Mouse (Mus musculus) heart, embryonic 11.5 days (tissue): ENCODE results near the gene Tmem191c. TPM values are rescaled to one million over a fixed set of nuclear protein-coding genes. Genes with fewer than 3 reads are reported as not detected.

ENCODE experiments used
- ATAC-seq: fragments of 200-750 bp; cut with Nextera tagmentation; replicated peaks from 2 replicates; pipeline ENCODE4 v1.8.0; 2017; ENCODE audit warnings: moderate library complexity; ENCODE audit not compliant: insufficient number of reproducible peaks, low FRiP score, low TSS enrichment
- H3K27ac ChIP-seq: fragments of 300-500 bp; sonication (generic); 2 replicates; pipeline ENCODE4 v1.5.1; 2014; ENCODE audit warnings: mild to moderate bottlenecking, low read depth, low read length
- H3K27me3 ChIP-seq: fragments of 300-500 bp; sonication (generic); 2 replicates; pipeline ENCODE4 v1.6.1; 2014; ENCODE audit warnings: mild to moderate bottlenecking, low read length, mixed read lengths; ENCODE audit not compliant: control insufficient read depth, insufficient read depth
- H3K36me3 ChIP-seq: fragments of 300-500 bp; sonication (generic); 2 replicates; pipeline ENCODE4 v1.6.1; 2014; ENCODE audit warnings: mild to moderate bottlenecking, low read length, moderate library complexity, mixed read lengths; ENCODE audit not compliant: control insufficient read depth, insufficient read depth
- H3K4me1 ChIP-seq: fragments of 300-500 bp; sonication (generic); 2 replicates; pipeline ENCODE4 v1.6.1; 2014; ENCODE audit warnings: low read length; ENCODE audit not compliant: control insufficient read depth, insufficient read depth
- H3K4me2 ChIP-seq: fragments of 300-500 bp; sonication (generic); 2 replicates; pipeline ENCODE4 v1.6.1; 2014; ENCODE audit warnings: mild to moderate bottlenecking, moderate library complexity
- H3K4me3 ChIP-seq: fragments of 300-500 bp; sonication (generic); 2 replicates; pipeline ENCODE4 v1.5.1; 2014; ENCODE audit warnings: low read depth, low read length
- H3K9ac ChIP-seq: fragments of 300-500 bp; sonication (generic); 2 replicates; pipeline ENCODE4 v1.6.1; 2014; ENCODE audit warnings: mild to moderate bottlenecking, low read depth, low read length, moderate library complexity
- H3K9me3 ChIP-seq: fragments of 300-500 bp; sonication (generic); replicated peaks from 2 replicates; pipeline ENCODE4 v1.6.1; 2016; ENCODE audit warnings: low read length; ENCODE audit not compliant: control insufficient read depth
- WGBS: fragments of 180-500 bp; shearing (Covaris S2); extraction: QIAGEN DNeasy Blood & Tissue Kit; methylation state at CpG from one replicate; pipeline ENCODE4 v1.1.7; 2014; ENCODE audit not compliant: insufficient replicate concordance; 5-methylcytosine and 5-hydroxymethylcytosine counted together
- polyA plus RNA-seq: library from polyadenylated mRNA; unstranded; fragments of >200 nt; fragmentation: Nextera tagmentation; extraction: Ambion mirVana; gene quantifications from 2 replicates; pipeline ENCODE4 v1.2.1, GENCODE M21; 2014

The Tmem191c gene
- polyA plus RNA-seq, 1 experiment from 2014 or later = 4.9 TPM

DNA sequence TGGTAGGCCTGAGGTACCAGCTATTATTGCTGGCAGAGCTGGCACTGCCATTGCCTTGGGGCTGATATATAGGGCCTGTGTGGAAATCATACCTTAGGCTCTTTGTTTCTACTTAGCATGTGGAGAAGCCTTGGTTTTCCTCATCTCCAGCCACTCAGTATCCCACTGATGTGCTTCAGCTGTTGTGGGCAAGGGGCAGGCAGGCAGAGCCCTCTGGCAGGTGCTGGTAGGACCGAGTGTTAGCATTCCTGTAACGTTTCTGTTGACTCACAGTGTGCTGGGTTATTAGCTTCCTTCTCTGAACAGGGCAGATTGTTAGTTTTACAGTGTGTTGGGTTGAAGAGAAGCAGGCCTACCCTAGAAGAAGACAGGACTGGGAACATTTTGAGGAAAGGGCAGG lies 20.6 kb upstream of the Tmem191c start:
- no peaks in the 10 kb centered on the region for H3K9me3 ChIP-seq
- peaks cover 18% of the 10 kb centered on the region for H3K36me3 ChIP-seq
- H3K4me3 ChIP-seq = no peak overlapping the region
- ATAC-seq = no peak
- no peaks in the 10 kb centered on the region for H3K27me3 ChIP-seq
- no peak overlapping the region for H3K27ac ChIP-seq
- no peak overlapping the region for H3K9ac ChIP-seq
- H3K4me1 ChIP-seq = peaks cover 41% of the 10 kb centered on the region
- 71% methylated on average over 2 of the region's 2 CpGs for WGBS
- H3K4me2 ChIP-seq = no peak overlapping the region

DNA sequence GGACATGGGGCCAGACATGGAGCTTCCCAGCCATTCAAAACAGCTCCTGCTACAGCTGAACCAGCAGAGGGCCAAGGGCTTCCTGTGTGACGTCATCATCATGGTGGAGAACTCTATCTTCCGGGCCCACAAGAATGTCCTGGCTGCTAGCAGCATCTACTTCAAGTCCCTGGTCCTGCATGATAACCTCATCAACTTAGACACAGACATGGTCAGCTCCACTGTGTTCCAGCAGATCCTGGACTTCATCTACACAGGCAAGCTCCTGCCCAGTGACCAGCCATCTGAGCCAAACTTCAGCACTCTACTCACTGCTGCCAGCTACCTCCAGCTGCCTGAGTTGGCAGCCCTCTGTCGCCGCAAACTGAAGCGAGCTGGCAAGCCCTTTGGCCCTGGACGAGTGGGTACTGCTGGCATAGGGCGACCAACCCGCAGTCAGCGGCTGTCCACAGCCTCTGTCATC lies 18.5 kb upstream of the Tmem191c start:
- Histone ChIP-seq H3K36me3 (peaks cover 18% of the 10 kb centered on the region), H3K4me1 (peaks cover 37% of the 10 kb centered on the region)

DNA sequence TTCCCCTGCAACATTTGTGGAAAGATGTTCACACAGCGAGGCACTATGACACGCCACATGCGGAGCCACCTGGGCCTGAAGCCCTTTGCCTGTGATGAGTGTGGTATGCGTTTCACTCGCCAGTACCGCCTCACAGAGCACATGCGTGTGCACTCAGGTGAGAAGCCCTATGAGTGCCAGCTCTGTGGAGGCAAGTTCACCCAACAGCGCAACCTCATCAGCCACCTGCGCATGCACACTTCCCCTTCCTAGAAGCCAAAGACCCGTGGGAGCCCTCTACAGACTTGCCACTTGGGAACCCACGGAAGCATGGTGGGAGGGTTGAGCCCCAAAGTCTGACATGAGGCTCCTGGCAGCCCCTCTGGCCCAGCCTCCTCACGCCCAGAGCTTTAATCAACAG lies 17.0 kb upstream of the Tmem191c start:
- WGBS = 87% methylated on average over 12 of the region's 12 CpGs
- no peak for ATAC-seq
- Histone ChIP-seq H3K36me3 (peaks cover 18% of the 10 kb centered on the region), H3K4me3 (no peak overlapping the region), H3K9ac (no peak overlapping the region), H3K9me3 (no peaks in the 10 kb centered on the region), H3K27me3 (no peaks in the 10 kb centered on the region), H3K4me2 (no peak overlapping the region), H3K4me1 (peaks cover 23% of the 10 kb centered on the region), H3K27ac (no peak overlapping the region)

More for the DNA sequence above, 18.5 kb upstream of the Tmem191c start:
- ATAC-seq = no peak
- Histone ChIP-seq H3K9ac (no peak overlapping the region), H3K4me2 (no peak overlapping the region), H3K27me3 (no peaks in the 10 kb centered on the region), H3K4me3 (no peak overlapping the region), H3K27ac (no peak overlapping the region), H3K9me3 (no peaks in the 10 kb centered on the region)
- WGBS = 83% methylated on average over 9 of the region's 9 CpGs

DNA sequence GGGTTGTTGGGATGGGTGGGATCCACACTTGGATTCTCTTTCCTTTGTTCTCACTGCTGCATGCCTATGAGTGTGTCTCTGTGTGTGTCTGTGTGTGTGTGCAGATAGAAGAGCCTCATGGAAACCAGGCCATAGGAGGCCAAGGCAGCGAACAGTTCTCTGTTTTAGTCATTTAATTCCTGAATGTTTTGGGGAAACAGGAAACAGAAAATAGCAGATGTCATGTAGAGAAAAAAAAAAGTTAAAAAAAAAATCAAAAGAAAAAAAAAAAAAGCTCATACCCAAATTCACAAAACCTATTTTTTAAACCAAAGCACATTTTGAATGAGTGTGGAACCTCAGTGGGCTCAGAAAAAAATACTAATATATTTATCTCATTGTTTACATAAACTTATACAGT lies 14.5 kb upstream of the Tmem191c start:
- peaks cover 13% of the 10 kb centered on the region for H3K4me1 ChIP-seq
- no peaks in the 10 kb centered on the region for H3K9me3 ChIP-seq
- no peak overlapping the region for H3K4me2 ChIP-seq
- no peak overlapping the region for H3K4me3 ChIP-seq
- no peak for ATAC-seq
- no peak overlapping the region for H3K9ac ChIP-seq
- H3K27me3 ChIP-seq = no peaks in the 10 kb centered on the region
- 87% methylated on average over 1 of the region's 1 CpGs for WGBS
- peaks cover 18% of the 10 kb centered on the region for H3K36me3 ChIP-seq
- H3K27ac ChIP-seq = no peak overlapping the region

DNA sequence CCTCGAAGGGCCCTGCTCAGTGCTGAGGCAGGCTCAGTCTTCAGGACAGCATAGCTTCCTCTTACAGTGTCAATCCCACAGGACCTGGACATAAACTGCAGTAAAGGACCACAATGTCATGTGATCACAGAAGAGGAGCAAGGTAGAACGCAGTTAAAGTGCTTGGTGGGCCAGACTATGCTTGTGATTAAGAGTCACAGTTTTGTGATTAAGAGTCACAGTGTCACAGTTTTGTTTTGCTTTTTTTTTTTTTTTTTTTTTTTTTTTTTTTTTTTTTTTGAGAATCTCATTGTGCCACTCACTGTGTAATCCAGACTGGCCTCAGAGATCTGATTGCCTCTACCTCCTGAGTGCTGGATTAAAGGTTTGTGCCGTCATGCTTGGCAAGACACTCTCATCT lies 9.8 kb upstream of the Tmem191c start:
- Histone ChIP-seq H3K4me3 (no peak overlapping the region), H3K4me1 (peaks cover 10% of the 10 kb centered on the region), H3K27ac (no peak overlapping the region), H3K27me3 (no peaks in the 10 kb centered on the region), H3K9ac (no peak overlapping the region), H3K4me2 (no peak overlapping the region), H3K9me3 (peaks cover 4% of the 10 kb centered on the region), H3K36me3 (no peaks in the 10 kb centered on the region)
- no peak for ATAC-seq
- 79% methylated on average over 3 of the region's 3 CpGs for WGBS

DNA sequence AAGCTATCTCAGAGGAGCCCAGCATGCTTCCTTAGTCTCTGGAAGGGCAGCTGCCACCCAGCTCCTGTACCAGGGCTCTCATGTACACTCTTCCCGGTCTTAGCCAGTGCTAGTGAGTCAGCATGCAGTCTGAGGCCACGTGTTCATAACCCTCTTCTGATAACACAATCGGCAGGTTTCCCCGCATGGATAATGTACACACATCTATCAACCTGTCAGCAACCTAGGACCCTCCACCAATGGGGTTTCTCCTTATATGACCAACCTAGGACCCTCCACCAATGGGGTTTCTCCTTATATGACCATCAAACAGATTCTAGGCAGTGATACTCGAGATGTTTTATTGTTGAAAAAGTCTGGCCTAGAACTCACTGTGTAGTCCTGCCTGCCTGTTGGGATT lies 7.9 kb upstream of the Tmem191c start:
- H3K4me1 ChIP-seq = no peaks in the 10 kb centered on the region
- H3K9ac ChIP-seq = no peak overlapping the region
- H3K4me2 ChIP-seq = no peak overlapping the region
- no peaks in the 10 kb centered on the region for H3K36me3 ChIP-seq
- H3K9me3 ChIP-seq = peaks cover 5% of the 10 kb centered on the region
- ATAC-seq = no peak
- H3K27ac ChIP-seq = no peak overlapping the region
- no peak overlapping the region for H3K4me3 ChIP-seq
- H3K27me3 ChIP-seq = no peaks in the 10 kb centered on the region
- WGBS = 41% methylated on average over 5 of the region's 5 CpGs

DNA sequence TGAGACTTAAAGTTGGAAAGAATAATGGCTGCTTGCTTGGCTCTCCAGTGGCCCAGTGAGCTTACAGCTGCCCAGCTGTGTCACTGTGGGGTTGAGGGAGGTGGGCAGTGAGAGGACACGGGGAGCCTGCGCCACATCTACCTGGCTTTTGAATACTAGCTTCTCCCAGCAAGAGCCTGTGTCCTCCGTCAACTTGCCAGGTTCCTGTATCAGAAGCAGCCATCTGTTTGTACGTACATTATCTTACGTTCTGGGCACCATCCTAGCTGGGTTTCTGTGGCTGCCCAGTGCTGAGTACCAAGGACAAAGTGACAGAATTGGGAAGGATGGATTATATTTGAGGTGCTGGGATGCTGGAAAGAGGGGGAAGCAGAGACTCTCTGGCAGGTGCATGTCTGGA lies 6.0 kb upstream of the Tmem191c start:
- Histone ChIP-seq H3K4me1 (no peaks in the 10 kb centered on the region), H3K27ac (no peak overlapping the region), H3K9ac (no peak overlapping the region), H3K4me2 (no peak overlapping the region), H3K36me3 (no peaks in the 10 kb centered on the region), H3K4me3 (no peak overlapping the region), H3K27me3 (no peaks in the 10 kb centered on the region), H3K9me3 (peaks cover 5% of the 10 kb centered on the region)
- WGBS = 88% methylated on average over 5 of the region's 5 CpGs
- no peak for ATAC-seq

DNA sequence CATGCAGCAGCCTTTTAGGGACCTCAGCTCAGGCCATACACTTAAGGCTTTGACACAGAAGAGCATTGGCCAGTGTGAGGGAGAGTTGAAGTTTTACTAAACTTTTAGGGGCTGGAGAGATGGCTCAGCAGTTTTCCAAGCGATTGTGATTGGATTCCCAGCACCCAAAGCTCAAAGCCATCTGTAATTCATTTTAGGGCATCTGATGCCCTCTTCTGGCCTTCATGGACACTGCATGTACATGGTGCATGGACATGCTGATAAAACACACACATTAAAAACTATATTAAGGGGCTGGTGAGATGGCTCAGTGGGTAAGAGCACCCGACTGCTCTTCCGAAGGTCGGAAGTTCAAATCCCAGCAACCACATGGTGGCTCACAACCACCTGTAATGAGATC lies 4.8 kb upstream of the Tmem191c start:
- Histone ChIP-seq H3K27me3 (no peaks in the 10 kb centered on the region), H3K9me3 (peaks cover 5% of the 10 kb centered on the region), H3K4me2 (no peak overlapping the region), H3K4me1 (no peaks in the 10 kb centered on the region), H3K9ac (no peak overlapping the region), H3K36me3 (no peaks in the 10 kb centered on the region), H3K27ac (no peak overlapping the region), H3K4me3 (no peak overlapping the region)
- 58% methylated on average over 4 of the region's 4 CpGs for WGBS
- ATAC-seq = no peak

DNA sequence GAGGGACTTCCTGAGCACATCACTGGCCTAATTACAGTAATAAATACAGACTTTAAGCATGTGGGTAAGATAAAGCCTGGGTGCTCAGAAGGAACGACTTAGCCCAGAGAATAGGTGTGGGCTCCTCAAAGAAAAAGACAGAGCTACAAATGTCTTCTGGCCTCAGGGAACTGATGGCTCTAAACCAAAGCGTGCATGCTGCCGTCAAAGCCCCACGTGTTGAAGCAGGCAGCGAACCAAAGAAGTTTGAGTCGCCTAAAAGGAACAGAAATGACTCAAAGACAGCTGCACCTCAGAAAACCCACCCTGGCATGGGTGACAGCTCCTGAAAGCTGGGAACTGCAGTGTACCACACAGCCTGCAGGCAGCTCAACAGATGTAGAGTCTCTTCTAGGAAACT lies 4.0 kb upstream of the Tmem191c start:
- H3K9ac ChIP-seq = no peak overlapping the region
- peaks cover 5% of the 10 kb centered on the region for H3K9me3 ChIP-seq
- peaks cover 4% of the 10 kb centered on the region; the same call in 1 of the 2 replicates for H3K4me1 ChIP-seq
- no peak for ATAC-seq
- no peaks in the 10 kb centered on the region for H3K36me3 ChIP-seq
- H3K27ac ChIP-seq = no peak overlapping the region
- no peaks in the 10 kb centered on the region for H3K27me3 ChIP-seq
- no peak overlapping the region for H3K4me2 ChIP-seq
- H3K4me3 ChIP-seq = no peak overlapping the region
- 71% methylated on average over 6 of the region's 6 CpGs for WGBS
